Mouse (Mus musculus) brain, embryonic 18.5 days (tissue): ENCODE results near the gene Flot2.
A peak's percentile ranks its signal among the peaks of the same experiment; 100 is the strongest.
"Not testable (repeated sequence)": the region's sequence is repeated elsewhere in the genome, so short reads cannot be mapped to it uniquely, and the experiment has no call there.

Experiments used
- DNase-seq: peaks from one replicate; pipeline ENCODE4 v3.0.0-alpha.2; 2012; ENCODE audit warnings: low read depth, low spot score

The Flot2 gene

DNA sequence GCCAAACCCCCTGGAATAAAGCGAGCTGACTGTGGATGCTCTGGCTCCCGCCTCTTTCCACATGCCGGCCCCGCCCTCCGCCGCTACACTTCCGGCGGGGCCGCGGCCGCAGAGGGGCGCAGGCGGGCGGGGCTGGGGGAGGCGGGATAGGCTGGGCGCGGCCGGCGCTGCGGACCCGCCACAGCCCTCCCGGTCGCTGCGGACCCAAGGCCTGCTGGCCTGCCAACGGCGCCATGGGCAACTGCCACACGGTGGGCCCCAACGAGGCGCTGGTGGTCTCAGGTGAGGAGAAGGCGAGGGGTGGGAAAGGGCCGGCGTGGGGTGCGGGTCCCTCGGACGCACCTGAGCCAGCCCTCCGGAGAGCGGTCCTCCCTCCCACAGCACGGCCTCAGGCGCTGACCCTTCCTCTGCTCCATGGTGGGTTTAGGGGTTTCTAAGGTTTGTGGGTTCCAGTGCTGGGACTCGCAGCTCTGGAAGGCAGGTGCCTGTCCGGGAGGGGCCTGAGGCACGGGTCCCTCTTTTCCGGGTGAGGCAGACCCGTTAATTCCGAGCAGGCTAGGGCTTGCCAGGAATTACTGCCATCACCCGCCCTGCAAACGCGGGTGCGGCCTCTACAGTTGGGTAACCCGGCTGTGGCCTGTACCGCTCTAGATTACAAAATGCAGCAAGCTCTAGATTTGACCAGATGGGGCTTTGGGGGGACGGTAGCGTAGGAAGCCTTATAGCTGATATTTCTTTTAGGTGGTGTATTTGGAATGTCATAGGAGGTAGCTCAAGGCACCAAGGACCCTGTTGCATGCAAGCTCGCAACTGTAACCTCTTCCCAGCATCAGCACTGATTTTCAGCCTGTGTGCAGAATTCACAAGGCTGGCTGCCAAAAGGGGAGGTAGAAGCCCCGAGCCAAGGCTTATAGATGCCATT is at the start of gene Flot2:
TSS of gene Flot2 (plus strand) at position 101 of the 922 bp plus-strand sequence.
- DNase-seq = peak; percentile 14

DNA sequence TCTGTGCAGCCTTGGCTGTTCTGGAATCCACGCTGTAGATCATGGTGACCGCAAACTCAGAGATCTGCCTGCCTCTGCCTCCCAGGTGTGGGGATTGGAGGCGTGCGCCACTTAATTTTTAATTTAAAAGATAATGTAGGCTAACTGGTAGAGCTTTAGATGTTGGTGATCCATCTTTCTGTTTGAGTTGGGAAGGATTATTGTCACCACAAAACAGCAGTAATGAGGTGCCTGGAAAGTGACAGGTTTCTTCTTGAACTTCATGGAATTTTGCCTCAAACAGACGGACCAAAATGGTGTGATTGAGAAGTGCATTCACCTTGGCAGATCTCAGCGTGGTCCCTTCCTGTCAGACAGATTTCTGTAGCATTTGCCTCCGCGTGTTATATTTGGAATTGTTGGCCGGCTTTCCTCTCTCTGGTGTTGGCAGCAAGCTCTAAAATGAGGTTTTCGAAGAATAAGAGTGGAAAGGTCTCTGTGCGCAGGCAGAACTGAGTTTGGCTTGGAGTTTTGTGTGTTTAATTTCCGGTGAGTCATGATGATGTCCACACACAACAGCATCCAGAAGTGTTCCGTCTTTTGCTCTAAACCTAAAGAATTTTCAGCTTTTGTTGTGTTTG is 48.5 kb upstream of the Flot2 start:
- no peak for DNase-seq

DNA sequence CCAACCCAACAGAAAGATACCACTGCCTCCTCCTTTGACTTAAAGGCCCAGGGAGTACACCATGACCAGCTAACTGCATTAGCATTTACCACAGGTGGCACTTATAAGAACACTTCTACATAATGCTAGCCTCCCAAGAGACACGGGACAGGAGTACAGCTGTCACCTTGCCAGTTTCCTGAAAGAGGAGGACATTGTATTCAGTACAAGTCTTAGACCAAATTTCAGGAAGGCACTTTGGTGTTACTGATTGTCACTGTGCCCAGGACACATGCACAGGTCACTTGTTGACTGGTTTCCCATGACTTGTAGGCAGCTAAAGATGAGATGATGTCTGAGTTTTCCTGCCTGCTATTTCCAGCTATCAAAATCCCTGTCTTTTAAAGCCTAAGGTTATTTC is 42.2 kb upstream of the Flot2 start:
- DNase-seq = no peak

DNA sequence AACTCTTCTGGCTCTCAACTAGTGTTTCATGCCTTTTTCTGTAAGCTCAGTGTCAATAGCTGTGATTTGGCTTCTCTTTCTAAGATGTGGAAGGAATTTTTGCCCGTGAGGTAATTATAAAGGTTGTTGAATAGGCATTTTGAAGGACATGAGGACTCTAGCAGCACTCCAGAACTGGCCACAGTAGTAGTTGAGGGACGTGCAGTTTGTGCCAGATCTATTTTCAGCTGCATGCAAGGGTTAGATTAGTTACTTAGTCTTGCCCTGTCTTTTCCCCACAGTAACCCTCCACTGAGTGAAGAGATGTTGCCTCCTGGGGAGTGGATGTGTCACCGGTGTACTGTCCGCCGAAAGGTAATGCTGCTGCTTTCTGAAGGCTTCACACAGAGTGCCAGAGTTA is 31.3 kb upstream of the Flot2 start:
- DNase-seq = no peak

DNA sequence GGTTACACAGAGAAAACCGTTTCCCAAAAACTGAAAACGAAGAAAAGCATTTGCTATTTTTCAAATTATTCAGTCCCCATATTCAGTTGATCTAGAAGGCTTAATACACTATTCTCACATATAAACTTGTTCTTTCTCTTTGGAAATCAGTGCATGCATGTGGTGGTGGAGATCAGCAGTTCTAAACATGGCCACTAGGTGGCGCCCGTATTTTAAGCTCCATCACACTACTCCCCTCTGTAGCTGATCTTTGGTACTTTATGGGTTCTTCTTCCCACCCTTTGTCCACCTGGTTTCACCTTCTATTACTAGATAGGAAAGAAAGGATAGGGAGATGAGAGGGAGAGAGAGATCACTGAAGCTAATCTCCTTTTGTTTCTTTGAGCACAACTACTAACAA is 18.1 kb upstream of the Flot2 start:
- peak; percentile 18 for DNase-seq

DNA sequence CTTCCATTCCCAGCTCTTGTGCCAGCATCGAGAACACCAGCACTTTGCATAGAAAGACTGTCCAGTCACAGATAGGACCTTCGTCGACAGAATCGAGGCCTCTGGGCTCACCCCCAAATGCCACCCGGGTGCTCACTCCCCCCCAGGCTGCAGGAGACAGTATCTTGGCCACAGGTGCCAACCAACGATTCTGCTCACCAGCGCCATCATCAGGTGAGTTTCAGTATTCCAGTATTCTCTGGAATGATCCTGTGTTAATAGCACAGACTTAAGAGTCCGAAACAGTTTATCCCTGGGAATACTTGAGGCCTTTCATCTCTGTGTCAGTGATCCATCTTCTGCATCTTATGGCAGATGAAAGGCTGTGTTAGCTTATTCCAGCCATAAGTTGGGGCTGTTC is 14.1 kb upstream of the Flot2 start:
- no peak for DNase-seq

DNA sequence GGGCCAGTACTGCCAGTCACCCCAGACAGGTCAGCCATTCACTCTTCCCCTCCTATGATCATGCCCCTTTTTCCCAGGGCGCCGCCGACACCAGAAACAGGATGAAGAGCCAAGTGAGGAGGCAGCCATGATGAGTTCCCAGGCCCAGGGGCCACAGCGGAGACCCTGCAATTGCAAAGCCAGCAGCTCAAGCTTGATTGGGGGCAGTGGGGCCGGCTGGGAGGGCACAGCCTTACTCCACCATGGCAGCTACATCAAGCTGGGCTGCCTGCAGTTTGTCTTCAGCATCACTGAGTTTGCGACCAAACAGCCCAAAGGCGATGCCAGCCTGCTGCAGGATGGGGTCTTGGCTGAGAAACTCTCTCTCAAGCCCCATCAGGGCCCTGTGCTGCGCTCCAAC is 8.5 kb upstream of the Flot2 start:
- no peak for DNase-seq

DNA sequence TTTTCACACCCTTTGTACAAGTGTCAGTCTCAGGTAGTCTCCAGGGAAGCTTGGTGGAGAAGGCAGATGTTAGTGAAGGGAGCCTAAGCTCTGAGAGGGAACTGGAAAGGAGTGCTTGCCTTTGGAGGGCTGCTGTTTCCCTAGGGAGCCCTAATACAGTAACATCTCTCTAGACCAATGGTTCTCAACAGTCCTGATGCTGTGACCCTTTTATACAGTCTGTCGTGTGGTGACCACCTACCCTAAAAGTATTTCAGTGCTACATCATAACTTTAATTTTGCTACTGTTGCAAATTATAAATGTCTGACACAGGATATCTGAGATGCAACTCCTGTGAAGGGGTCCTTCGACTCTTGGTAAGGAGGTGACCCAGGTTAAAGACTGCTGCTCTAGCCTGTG is 7.1 kb upstream of the Flot2 start:
- DNase-seq = no peak

DNA sequence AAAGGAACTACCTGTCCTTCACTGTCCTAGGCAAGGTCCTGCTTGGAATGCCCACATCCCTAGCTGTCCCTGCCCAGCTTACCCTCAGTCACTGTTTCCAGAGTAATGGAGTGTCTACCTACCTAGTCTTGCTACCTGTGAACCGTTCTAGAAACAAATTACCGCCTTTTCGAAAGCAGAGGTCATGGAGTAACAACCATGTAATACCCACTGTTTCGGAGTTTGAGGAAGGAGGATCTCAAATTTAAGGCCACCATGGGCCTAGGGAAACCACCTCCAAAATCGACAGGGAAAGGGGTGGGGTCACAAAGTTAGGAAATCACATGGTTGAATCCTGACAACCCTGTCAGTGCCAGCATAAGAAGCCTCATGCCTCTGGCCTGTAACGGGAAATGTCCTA is 6.3 kb upstream of the Flot2 start:
- no peak for DNase-seq

DNA sequence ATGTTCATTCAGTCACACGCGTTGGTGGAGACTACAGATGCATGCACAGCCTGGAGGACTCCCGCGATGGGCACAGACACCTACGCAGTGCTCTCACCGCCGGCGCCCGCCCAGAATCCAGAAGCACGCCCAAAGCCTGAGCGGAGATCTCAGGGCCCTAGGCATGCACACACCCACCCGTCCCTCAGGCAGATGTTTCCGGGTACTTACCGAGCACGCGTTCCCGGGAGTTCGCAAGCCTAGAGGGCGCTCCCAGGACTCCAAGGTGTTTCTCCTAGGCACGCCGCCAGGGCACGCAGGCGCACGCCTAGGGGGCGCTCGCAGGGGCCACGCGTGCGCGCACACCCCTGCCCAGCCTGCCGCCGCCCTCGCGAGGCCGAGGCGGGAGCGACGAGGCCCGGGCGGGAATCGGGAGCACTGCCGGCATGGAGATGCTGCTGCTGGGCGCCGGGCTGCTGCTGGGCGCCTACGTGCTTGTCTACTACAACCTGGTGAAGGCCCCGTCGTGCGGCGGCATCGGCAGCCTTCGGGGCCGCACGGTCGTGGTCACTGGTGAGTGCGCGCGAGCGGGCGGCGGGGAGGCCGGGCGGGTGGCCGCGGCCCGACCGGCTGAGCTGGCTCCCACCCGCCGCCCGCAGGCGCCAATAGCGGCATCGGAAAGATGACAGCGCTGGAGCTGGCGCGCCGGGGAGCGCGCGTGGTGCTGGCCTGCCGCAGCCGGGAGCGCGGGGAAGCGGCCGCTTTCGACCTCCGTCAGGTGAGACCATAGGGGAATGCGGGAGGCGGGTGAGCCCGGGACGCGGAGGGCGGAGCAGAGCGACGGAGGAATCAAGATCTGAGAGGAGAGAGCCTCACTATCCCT is 5.6 kb upstream of the Flot2 start, which contains the start of gene Dhrs13:
TSS of gene Dhrs13 (plus strand) at position 334 of the 862 bp plus-strand sequence.
- peak; percentile 75 for DNase-seq

DNA sequence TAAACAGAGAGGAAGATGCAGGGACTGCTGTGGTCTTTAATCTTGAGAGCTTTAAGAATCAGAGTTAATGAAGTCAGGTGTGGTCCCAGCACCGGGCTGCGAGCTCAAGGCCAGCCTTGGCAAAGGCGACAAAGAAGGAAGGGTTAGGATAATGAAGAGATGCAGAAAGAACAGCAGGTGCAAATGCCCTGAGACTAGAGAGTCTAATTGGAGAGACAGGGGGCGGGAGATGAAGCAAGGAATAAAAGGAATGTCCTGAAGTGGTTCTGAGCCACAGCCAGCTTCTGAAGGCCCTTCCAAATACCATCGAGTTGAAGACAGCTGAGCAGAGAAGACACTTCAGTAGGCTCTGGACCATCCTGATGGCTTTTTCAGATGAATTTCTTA is 4.9 kb upstream of the Flot2 start:
- DNase-seq = peak; percentile 3

DNA sequence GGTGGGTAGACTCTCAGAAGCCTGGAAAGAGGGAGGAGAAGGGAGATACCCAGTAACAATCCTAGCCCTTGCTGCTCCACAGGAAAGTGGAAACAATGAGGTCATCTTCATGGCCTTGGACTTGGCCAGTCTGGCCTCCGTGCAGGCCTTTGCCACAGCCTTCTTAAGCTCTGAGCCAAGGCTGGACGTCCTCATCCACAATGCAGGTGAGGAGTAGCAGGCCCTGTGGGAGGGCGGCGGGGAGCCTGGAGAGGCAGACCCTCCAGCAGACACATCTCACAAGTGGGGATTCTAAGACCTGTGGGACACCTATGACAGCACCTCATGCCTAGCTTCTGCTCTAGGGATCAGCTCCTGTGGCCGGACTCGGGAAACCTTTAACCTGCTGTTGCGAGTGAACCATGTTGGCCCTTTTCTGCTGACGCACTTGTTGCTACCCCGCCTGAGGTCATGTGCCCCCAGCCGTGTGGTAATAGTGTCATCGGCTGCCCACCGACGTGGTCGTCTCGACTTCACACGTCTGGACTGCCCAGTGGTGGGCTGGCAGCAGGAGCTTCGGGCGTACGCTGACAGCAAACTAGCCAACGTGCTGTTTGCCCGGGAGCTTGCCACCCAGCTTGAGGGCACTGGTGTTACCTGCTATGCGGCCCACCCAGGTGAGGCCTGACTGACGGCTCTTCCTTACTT is 3.7 kb upstream of the Flot2 start:
- no peak for DNase-seq

DNA sequence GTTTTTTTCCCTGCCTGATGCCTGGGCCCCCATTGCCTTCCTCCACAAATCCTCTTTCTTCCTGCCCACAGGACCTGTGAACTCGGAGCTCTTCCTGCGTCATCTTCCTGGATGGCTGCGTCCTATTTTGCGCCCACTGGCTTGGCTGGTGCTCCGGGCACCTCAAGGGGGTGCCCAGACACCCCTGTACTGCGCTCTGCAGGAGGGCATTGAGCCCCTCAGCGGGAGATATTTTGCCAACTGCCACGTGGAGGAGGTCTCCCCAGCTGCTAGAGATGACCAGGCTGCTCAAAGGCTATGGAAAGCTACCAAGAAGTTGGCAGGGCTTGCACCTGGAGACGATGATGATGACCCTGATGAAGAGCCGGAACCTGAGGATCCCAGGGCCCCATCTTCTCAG is 940 bp upstream of the Flot2 start:
- no peak for DNase-seq

DNA sequence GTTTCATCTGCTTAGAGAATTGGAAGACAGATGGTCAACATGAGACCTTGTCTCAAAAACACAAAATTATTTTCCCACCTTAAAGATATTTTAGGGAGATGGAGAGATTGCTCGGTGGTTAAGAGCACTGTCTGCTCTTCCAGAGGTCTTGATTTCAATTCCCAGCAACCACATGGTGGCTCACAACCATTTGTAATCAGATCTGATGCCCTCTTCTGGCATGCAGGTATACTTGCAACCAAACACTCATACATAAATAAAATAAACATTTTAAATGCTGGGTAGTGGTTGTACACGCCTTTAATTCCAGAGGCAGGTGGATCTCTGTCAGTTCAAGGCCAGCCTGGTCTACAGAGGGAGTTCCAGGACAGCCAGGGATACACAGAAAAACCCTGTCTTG is 3.1 kb downstream of the Flot2 start:
- DNase-seq = no peak

DNA sequence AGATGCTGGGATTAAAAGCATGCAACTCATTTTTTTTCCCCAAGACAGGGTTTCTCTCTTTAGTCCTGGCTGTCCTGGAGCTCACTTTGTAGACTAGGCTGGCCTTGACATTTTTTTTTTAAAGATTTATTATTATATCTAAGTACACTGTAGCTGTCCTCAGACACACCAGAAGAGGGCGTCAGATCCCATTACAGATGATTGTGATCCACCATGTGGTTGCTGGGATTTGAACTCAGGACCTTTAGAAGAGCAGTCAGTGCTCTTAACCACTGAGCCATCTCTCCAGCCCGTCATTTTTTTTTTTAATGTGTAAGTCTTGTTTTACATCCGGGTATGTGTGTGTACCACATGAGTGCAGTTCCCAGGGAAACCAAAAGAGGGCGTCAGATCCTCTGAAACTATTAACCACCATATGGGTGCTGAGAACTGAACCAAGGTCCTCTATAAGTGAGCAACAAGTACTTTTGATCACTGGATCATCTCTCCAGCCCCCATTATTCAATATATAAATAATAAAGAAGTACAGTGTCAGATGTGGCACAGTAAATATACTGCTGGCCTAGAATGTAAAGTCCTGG is 4.6 kb downstream of the Flot2 start:
- not testable (repeated sequence) for DNase-seq

DNA sequence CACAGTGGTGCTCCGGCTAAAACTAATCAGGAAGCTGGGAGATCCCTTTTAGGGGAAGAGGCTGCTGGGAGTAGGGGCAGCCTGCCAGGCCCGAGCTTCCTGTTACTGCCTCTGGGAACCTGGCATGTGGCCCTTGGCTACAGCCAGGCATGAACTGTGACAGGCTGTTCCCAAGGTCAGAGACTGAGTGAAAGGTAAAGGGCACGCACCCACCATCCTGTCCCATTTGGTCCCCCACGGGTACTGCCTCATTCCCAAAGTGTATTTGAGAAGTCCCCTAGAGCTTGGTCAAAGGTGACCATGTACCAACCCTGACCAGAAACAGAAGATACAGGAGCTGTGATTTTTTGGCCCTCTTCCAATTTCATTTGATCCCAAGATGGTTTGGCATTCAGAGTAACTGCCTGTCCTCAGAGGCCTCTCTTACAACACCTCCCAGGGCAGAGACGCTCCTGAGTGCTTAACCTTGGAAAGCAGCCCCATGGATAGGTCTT is 7.1 kb downstream of the Flot2 start:
- DNase-seq = no peak

DNA sequence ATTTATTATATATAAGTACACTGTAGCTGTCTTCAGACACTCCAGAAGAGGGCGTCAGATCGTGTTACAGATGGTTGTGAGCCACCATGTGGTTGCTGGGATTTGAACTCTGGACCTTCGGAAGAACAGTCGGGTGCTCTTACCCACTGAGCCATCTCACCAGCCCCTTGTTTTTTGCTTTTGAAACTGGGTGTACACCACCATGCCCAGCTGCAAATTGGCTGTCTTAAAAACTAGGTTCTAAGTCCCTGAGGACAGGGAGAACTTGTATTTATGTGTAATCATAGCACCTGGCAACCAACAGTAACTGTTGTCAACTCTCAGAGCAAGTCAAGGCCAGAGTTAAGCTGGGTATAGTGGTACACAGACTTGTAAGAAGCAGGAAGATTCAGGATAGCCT is 10.9 kb downstream of the Flot2 start:
- not testable (repeated sequence) for DNase-seq

DNA sequence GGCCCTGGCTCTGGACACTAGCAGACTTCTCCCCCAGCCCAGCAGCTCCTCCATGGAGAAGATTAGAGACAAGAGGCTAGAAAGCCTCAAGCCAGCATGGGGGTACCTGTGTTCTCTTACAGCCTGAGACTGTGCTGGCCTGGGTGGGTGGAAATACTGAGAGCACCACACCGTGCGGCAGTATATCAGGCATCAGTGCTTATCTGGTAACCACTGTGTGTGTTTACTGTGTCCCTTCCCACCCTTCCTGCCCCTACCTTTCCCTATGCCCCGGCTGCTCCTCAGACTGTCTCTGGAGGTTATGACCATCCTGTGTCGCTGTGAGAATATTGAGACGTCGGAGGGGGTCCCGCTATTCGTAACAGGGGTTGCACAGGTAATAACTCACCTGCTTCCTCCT is 15.3 kb downstream of the Flot2 start:
- no peak for DNase-seq

DNA sequence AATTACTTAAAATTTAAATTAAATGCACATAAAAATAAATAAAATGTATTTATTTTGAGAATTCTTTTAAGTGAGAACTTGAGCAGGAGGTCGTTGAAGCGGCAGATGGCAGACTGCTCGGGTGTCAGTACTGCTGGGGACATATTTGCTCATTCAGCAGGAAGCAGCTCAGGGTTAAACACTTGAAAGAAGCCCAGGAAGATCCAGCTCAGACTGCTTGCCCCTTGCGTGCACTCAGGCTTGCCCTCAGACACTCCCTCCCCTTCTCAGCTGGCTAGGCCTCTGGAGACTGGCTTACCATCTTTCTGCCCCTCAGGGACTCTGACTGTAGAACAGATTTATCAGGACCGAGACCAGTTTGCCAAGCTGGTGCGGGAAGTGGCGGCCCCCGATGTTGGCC is 19.2 kb downstream of the Flot2 start:
- DNase-seq = no peak

DNA sequence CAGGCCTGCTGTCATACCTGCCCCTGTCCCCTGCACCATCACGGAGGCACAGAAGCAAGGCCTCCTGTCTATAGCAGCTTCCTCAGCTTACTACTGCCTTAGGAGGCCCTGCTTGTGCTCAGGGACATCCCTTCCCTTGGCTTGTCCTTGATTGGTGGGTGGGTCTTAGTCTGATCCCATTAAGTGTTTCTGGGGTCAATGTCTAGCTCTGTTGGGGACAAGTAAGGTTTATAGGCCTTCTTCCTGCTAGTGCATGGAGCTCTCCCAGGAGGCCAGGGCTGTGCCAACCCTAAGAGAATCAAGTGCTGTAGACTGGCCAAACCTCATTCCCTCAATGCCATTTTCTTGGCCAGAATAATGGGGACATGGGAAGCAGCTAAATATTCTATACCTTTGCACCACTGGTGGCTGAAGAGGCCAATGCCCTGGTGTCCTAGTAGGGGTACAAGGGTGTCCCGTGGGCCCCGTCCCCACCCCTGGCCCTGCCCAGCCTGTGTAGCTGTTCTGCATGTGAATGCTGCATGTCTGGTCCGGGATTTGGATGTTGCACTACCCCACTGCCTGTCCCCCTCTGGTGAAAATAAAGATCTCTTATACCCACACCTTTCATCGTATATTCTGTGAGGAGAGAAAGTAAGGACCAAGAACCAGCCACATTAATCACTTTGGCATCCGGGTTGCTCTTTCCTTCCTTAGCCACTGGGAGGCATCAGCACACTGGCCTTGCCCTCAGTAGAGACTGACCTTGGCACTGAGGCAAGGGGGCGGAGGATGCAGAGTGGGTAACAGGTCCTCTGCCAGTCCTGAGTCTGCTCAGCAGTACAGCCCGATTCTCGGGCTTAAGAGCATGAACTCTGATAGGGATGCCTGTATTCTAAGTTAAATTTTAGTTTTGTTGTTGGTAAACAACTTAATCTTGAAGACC is 22.4 kb downstream of the Flot2 start:
- no peak for DNase-seq
